Mouse (Mus musculus) cerebellum, adult 18-20 months (tissue): ENCODE results near the gene Zfpl1.
"Not testable (repeated sequence)": the region's sequence is repeated elsewhere in the genome, so short reads cannot be mapped to it uniquely, and the experiment has no call there.

Experiments used
- DNase-seq, 2 experiments: peaks; one replicate each; pipeline ENCODE4 v3.0.0; 2021

The Zfpl1 gene

GRCm38 (mm10) chr19:6057313-6058096 lies 27.3 kb downstream of the Zfpl1 start, which contains the start of the genes Mrpl49 and Fau:
TSS of gene Mrpl49 (minus strand) at chr19:6057785.
TSS of gene Fau (plus strand) at chr19:6057844.
- DNase-seq = peak; percentile 97 to 99

GRCm38 (mm10) chr19:6056696-6057095 lies 28.1 kb downstream of the Zfpl1 start:
- peak; percentile 21 to 25 for DNase-seq

GRCm38 (mm10) chr19:6054296-6054695 lies 30.5 kb downstream of the Zfpl1 start:
- no peak for DNase-seq

GRCm38 (mm10) chr19:6052516-6052915 lies 32.2 kb downstream of the Zfpl1 start:
- peak in 1 of 2 experiments; percentile 3 for DNase-seq

- DNase-seq = no peak
Measured at GRCm38 (mm10) chr19:6048681-6049410, 35.9 kb downstream of the Zfpl1 start.

GRCm38 (mm10) chr19:6047899-6048166 lies 36.9 kb downstream of the Zfpl1 start:
- peak in 1 of 2 experiments; percentile 21 for DNase-seq

- DNase-seq = peak in 1 of 2 experiments; percentile 31
Measured at GRCm38 (mm10) chr19:6047154-6047898, 37.4 kb downstream of the Zfpl1 start.

GRCm38 (mm10) chr19:6046294-6047153 lies 38.2 kb downstream of the Zfpl1 start, which contains the start of gene Syvn1:
TSS of gene Syvn1 (plus strand) at chr19:6046576.
- DNase-seq = peak; percentile 93

GRCm38 (mm10) chr19:6045366-6046293 lies 39.1 kb downstream of the Zfpl1 start:
- DNase-seq = peak in 1 of 2 experiments; percentile 13

- DNase-seq = not testable (repeated sequence)
Measured at GRCm38 (mm10) chr19:6044102-6044501, 40.7 kb downstream of the Zfpl1 start.

- DNase-seq = peak in 1 of 2 experiments; percentile 23
Measured at GRCm38 (mm10) chr19:6042293-6042692, 42.5 kb downstream of the Zfpl1 start.

- no peak for DNase-seq
Measured at GRCm38 (mm10) chr19:6040002-6040401, 44.8 kb downstream of the Zfpl1 start.

GRCm38 (mm10) chr19:6038326-6038725 lies 46.4 kb downstream of the Zfpl1 start:
- no peak for DNase-seq

GRCm38 (mm10) chr19:6037695-6038094 lies 47.1 kb downstream of the Zfpl1 start:
- no peak for DNase-seq

GRCm38 (mm10) chr19:6035966-6036585 lies 48.7 kb downstream of the Zfpl1 start:
- no peak for DNase-seq
